Mouse (Mus musculus): ENCODE results near the gene Rasl10a.

DNA sequence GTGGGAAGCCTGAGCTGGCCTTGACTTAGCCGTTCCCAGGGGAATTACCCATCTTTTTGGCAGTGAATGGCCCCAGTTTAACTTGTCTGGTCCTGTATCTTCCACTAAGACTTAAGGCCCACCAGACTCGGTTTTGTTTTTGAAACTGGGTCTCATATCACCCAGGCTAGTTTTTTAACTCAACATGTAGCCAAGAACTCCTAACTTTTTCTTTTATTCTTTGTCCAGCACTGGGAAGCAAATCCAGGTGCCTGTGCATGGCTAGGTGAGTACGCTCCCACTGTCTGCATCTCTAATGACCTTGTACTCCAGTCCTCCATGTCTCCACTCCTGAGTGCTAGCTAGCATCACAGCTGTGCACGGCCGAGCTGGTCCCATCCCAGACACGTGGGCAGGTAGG lies 43.7 kb downstream of the Rasl10a start:
- TF ChIP-seq CTCF (IDR thresholded peaks at IDR 0.05; ENCODE audit: control insufficient read depth, insufficient read depth, insufficient replicate concordance, low read depth, low read length), result no peak
- TF ChIP-seq POLR2A (IDR thresholded peaks at IDR 0.05; ENCODE audit: control insufficient read depth, low read depth, low read length), result no peak
